Mouse (Mus musculus): ENCODE results near the gene Dst. TPM values are rescaled to one million over a fixed set of nuclear protein-coding genes. Genes with fewer than 3 reads are reported as not detected.

Gene Dst
- polyA plus RNA-seq, 1 experiment from 2014 or later: 13.4 TPM

- Histone ChIP-seq H3K4me1 (replicated peaks; ENCODE audit: control insufficient read depth, insufficient read depth, low read length) (no peaks in the 10 kb centered on the region), H3K9me3 (ENCODE audit: control insufficient read depth, low read length) (no peaks in the 10 kb centered on the region), H3K27ac (ENCODE audit: low read length) (no peak overlapping the region), H3K27me3 (ENCODE audit: control insufficient read depth, insufficient read depth, low read depth, low read length) (no peaks in the 10 kb centered on the region), H3K4me2 (ENCODE audit: low read depth, low read length) (no peak overlapping the region), H3K4me3 (ENCODE audit: low read length) (no peak overlapping the region), H3K9ac (ENCODE audit: low read length) (no peak overlapping the region), H3K36me3 (ENCODE audit: control insufficient read depth, insufficient read depth, low read length) (no peaks in the 10 kb centered on the region)
- WGBS: 91% methylated on average over 8 of the region's 8 CpGs
- no peak for ATAC-seq (ENCODE audit: low read depth)
Measured at GRCm38 (mm10) chr1:34246642-34246987, 338.6 kb downstream of the Dst start.

DNA sequence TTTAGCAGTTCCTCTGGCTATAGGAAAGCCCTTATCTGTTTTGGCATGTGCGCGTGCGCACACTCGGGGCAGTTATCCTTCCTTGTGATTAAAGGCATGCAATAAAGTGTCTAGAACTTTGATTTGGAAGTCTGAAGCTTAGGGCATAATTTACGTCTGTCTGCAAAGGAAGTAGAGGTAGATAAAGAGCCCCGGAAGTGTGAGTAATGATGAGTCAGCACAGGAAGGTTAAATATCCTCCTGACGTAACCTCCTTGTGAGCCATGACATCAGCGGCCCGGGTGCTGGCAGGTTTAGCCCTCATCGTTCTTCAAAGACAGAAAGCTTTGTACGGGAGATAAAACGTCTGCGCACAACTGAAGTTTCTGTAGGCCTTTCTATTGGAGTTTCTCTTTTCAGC, 343.1 kb downstream of the Dst start:
- Histone ChIP-seq H3K36me3 (ENCODE audit: control insufficient read depth, insufficient read depth, low read length) (no peaks in the 10 kb centered on the region), H3K4me1 (replicated peaks; ENCODE audit: control insufficient read depth, insufficient read depth, low read length) (no peaks in the 10 kb centered on the region), H3K9me3 (ENCODE audit: control insufficient read depth, low read length) (no peaks in the 10 kb centered on the region), H3K9ac (ENCODE audit: low read length) (no peak overlapping the region), H3K4me3 (ENCODE audit: low read length) (no peak overlapping the region), H3K4me2 (ENCODE audit: low read depth, low read length) (no peak overlapping the region), H3K27ac (ENCODE audit: low read length) (no peak overlapping the region), H3K27me3 (ENCODE audit: control insufficient read depth, insufficient read depth, low read depth, low read length) (no peaks in the 10 kb centered on the region)
- no peak for ATAC-seq (ENCODE audit: low read depth)
- WGBS: 65% methylated on average over 13 of the region's 13 CpGs

DNA sequence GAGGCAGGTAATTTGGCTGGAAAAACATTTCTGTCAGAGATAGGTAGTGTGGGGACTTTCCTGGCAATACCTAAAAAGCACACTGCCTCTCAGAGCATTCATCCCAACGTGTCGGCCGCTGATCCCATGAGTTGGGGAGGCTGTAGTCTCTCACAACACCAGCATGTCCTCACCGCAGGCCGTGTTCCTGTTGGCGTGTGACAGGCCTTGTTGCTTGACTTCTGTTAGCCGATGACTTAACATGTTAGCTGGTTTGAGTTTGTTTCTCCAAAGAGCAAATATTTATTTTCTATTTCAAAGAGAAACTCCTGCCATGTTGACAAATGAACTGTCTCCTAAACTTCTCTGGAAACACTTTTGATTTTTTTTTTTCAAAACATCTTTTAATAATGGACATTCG, 344.2 kb downstream of the Dst start:
- Histone ChIP-seq H3K4me1 (replicated peaks; ENCODE audit: control insufficient read depth, insufficient read depth, low read length) (no peaks in the 10 kb centered on the region), H3K36me3 (ENCODE audit: control insufficient read depth, insufficient read depth, low read length) (no peaks in the 10 kb centered on the region), H3K4me3 (ENCODE audit: low read length) (no peak overlapping the region), H3K27me3 (ENCODE audit: control insufficient read depth, insufficient read depth, low read depth, low read length) (no peaks in the 10 kb centered on the region), H3K4me2 (ENCODE audit: low read depth, low read length) (no peak overlapping the region), H3K27ac (ENCODE audit: low read length) (no peak overlapping the region), H3K9ac (ENCODE audit: low read length) (no peak overlapping the region), H3K9me3 (ENCODE audit: control insufficient read depth, low read length) (no peaks in the 10 kb centered on the region)
- peak; percentile 31; the same call in 1 of the 2 replicates for ATAC-seq (ENCODE audit: low read depth)
- 54% methylated on average over 8 of the region's 8 CpGs for WGBS

DNA sequence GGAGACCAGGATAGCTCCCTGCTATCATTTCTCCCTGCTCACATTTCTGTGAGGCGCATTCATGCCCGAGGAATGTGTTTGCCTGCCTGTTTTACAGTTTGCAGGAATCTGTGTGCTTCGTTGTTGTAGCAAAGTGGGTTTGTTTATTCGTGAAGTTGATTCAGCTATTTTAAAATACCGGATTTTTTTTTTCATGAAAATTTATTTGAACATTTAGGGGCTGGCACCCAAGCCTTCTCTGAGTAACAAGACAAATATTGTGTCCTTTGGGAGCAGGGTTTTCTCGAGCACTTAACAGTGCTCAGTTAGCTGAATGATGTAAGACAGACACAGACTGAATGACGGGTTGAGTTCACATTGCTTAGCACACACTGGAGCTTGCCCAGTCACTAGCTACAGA, 345.9 kb downstream of the Dst start:
- Histone ChIP-seq H3K4me3 (ENCODE audit: low read length) (no peak overlapping the region), H3K9me3 (ENCODE audit: control insufficient read depth, low read length) (no peaks in the 10 kb centered on the region), H3K4me1 (replicated peaks; ENCODE audit: control insufficient read depth, insufficient read depth, low read length) (no peaks in the 10 kb centered on the region), H3K27me3 (ENCODE audit: control insufficient read depth, insufficient read depth, low read depth, low read length) (no peaks in the 10 kb centered on the region), H3K9ac (ENCODE audit: low read length) (no peak overlapping the region), H3K36me3 (ENCODE audit: control insufficient read depth, insufficient read depth, low read length) (peaks cover 3% of the 10 kb centered on the region; the same call in 1 of the 2 replicates), H3K27ac (ENCODE audit: low read length) (no peak overlapping the region), H3K4me2 (ENCODE audit: low read depth, low read length) (no peak overlapping the region)
- 57% methylated on average over 7 of the region's 7 CpGs for WGBS
- ATAC-seq (ENCODE audit: low read depth): no peak

- peaks cover 15% of the 10 kb centered on the region for H3K36me3 ChIP-seq (ENCODE audit: control insufficient read depth, insufficient read depth, low read length)
Measured at GRCm38 (mm10) chr1:34259898-34260297, 351.9 kb downstream of the Dst start.

GRCm38 (mm10) chr1:34261011-34261410, 353.0 kb downstream of the Dst start:
- Histone ChIP-seq H3K4me3 (ENCODE audit: low read length) (no peak overlapping the region), H3K9ac (ENCODE audit: low read length) (no peak overlapping the region), H3K4me2 (ENCODE audit: low read depth, low read length) (no peak overlapping the region), H3K36me3 (ENCODE audit: control insufficient read depth, insufficient read depth, low read length) (peaks cover 15% of the 10 kb centered on the region), H3K9me3 (ENCODE audit: control insufficient read depth, low read length) (no peaks in the 10 kb centered on the region), H3K27ac (ENCODE audit: low read length) (no peak overlapping the region), H3K4me1 (replicated peaks; ENCODE audit: control insufficient read depth, insufficient read depth, low read length) (peaks cover 3% of the 10 kb centered on the region; the same call in 1 of the 2 replicates), H3K27me3 (ENCODE audit: control insufficient read depth, insufficient read depth, low read depth, low read length) (no peaks in the 10 kb centered on the region)
- WGBS: 59% methylated on average over 12 of the region's 12 CpGs
- ATAC-seq (ENCODE audit: low read depth): peak; percentile 94

More at GRCm38 (mm10) chr1:34259898-34260297, 351.9 kb downstream of the Dst start:
- Histone ChIP-seq H3K4me2 (ENCODE audit: low read depth, low read length) (no peak overlapping the region), H3K9ac (ENCODE audit: low read length) (no peak overlapping the region), H3K4me3 (ENCODE audit: low read length) (no peak overlapping the region), H3K4me1 (replicated peaks; ENCODE audit: control insufficient read depth, insufficient read depth, low read length) (no peaks in the 10 kb centered on the region; the same call in 1 of the 2 replicates), H3K9me3 (ENCODE audit: control insufficient read depth, low read length) (no peaks in the 10 kb centered on the region), H3K27me3 (ENCODE audit: control insufficient read depth, insufficient read depth, low read depth, low read length) (no peaks in the 10 kb centered on the region), H3K27ac (ENCODE audit: low read length) (no peak overlapping the region)
- ATAC-seq (ENCODE audit: low read depth): no peak
- 74% methylated on average over 8 of the region's 8 CpGs for WGBS

DNA sequence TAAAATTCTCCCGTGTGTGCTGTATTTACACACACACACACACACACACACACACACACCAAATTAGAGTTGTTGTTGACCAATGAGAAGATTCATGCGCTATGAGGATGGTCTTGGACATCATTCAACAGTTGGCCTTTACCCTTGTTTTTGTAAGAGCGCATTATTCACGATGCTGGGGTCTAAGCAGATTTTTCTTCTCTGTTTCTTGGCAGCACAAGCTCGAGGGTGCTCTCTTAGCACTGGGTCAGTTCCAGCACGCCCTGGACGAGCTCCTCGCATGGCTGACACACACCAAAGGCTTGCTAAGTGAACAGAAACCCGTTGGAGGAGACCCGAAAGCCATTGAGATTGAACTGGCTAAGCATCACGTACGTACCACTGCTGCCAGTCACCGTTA, 360.5 kb downstream of the Dst start:
- Histone ChIP-seq H3K4me1 (replicated peaks; ENCODE audit: control insufficient read depth, insufficient read depth, low read length) (peaks cover 3% of the 10 kb centered on the region; the same call in 1 of the 2 replicates), H3K9ac (ENCODE audit: low read length) (no peak overlapping the region), H3K36me3 (ENCODE audit: control insufficient read depth, insufficient read depth, low read length) (peaks cover 7% of the 10 kb centered on the region), H3K27me3 (ENCODE audit: control insufficient read depth, insufficient read depth, low read depth, low read length) (no peaks in the 10 kb centered on the region), H3K4me2 (ENCODE audit: low read depth, low read length) (no peak overlapping the region), H3K27ac (ENCODE audit: low read length) (peak overlapping the region; percentile 30), H3K4me3 (ENCODE audit: low read length) (no peak overlapping the region), H3K9me3 (ENCODE audit: control insufficient read depth, low read length) (no peaks in the 10 kb centered on the region)
- peak; percentile 91 for ATAC-seq (ENCODE audit: low read depth)
- 59% methylated on average over 13 of the region's 13 CpGs for WGBS

GRCm38 (mm10) chr1:34269578-34269977, 361.6 kb downstream of the Dst start:
- no peaks in the 10 kb centered on the region for H3K27me3 ChIP-seq (ENCODE audit: control insufficient read depth, insufficient read depth, low read depth, low read length)
- H3K9ac ChIP-seq (ENCODE audit: low read length): no peak overlapping the region
- peaks cover 3% of the 10 kb centered on the region; the same call in 1 of the 2 replicates for H3K4me1 ChIP-seq (replicated peaks; ENCODE audit: control insufficient read depth, insufficient read depth, low read length)
- H3K36me3 ChIP-seq (ENCODE audit: control insufficient read depth, insufficient read depth, low read length): peaks cover 5% of the 10 kb centered on the region
- peak; percentile 44; the same call in 1 of the 2 replicates for ATAC-seq (ENCODE audit: low read depth)
- no peak overlapping the region for H3K27ac ChIP-seq (ENCODE audit: low read length)
- no peak overlapping the region for H3K4me2 ChIP-seq (ENCODE audit: low read depth, low read length)
- H3K9me3 ChIP-seq (ENCODE audit: control insufficient read depth, low read length): no peaks in the 10 kb centered on the region
- no peak overlapping the region for H3K4me3 ChIP-seq (ENCODE audit: low read length)
- WGBS: 59% methylated on average over 11 of the region's 11 CpGs

DNA sequence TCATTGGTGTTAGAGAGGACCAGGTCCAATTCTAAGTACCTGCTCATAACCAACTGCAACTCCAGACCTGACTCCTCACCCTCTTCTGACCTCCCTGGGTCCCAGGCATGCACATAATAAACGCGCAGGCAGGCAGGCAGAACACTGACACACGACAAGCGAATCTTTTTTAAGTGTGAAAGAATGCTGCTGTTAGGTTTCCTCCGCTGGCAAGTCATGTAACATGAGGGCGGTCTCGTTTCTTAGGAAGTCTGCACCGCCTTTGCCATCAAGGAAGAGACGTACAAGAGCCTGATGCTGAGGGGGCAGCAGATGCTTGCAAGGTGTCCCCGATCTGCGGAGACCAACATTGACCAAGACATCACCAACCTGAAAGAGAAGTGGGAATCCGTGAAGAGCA, 365.9 kb downstream of the Dst start:
- peaks cover 12% of the 10 kb centered on the region for H3K36me3 ChIP-seq (ENCODE audit: control insufficient read depth, insufficient read depth, low read length)
- 88% methylated on average over 12 of the region's 12 CpGs for WGBS
- no peak overlapping the region for H3K27ac ChIP-seq (ENCODE audit: low read length)
- H3K27me3 ChIP-seq (ENCODE audit: control insufficient read depth, insufficient read depth, low read depth, low read length): no peaks in the 10 kb centered on the region
- peaks cover 3% of the 10 kb centered on the region; the same call in 1 of the 2 replicates for H3K4me1 ChIP-seq (replicated peaks; ENCODE audit: control insufficient read depth, insufficient read depth, low read length)
- no peaks in the 10 kb centered on the region for H3K9me3 ChIP-seq (ENCODE audit: control insufficient read depth, low read length)
- H3K4me2 ChIP-seq (ENCODE audit: low read depth, low read length): no peak overlapping the region
- no peak overlapping the region for H3K4me3 ChIP-seq (ENCODE audit: low read length)
- no peak for ATAC-seq (ENCODE audit: low read depth)
- H3K9ac ChIP-seq (ENCODE audit: low read length): no peak overlapping the region

- Histone ChIP-seq H3K27ac (ENCODE audit: low read length) (no peak overlapping the region), H3K36me3 (ENCODE audit: control insufficient read depth, insufficient read depth, low read length) (peaks cover 12% of the 10 kb centered on the region)
- WGBS: 91% methylated on average over 13 of the region's 13 CpGs
Measured at GRCm38 (mm10) chr1:34275787-34276186, 367.8 kb downstream of the Dst start.

More at GRCm38 (mm10) chr1:34275787-34276186, 367.8 kb downstream of the Dst start:
- no peak for ATAC-seq (ENCODE audit: low read depth)
- H3K9ac ChIP-seq (ENCODE audit: low read length): no peak overlapping the region
- H3K4me1 ChIP-seq (replicated peaks; ENCODE audit: control insufficient read depth, insufficient read depth, low read length): 0 out of 2 replicates have a peak, but pooled peaks cover 3% of the 10 kb centered on the region
- H3K9me3 ChIP-seq (ENCODE audit: control insufficient read depth, low read length): no peaks in the 10 kb centered on the region
- H3K4me3 ChIP-seq (ENCODE audit: low read length): no peak overlapping the region
- no peak overlapping the region for H3K4me2 ChIP-seq (ENCODE audit: low read depth, low read length)
- H3K27me3 ChIP-seq (ENCODE audit: control insufficient read depth, insufficient read depth, low read depth, low read length): no peaks in the 10 kb centered on the region
